Mouse (Mus musculus) c-Kit-negative CD71-positive TER-119-positive erythroid progenitor cells, embryonic 14.5 days (primary cell): ENCODE measurements around the gene Prune2.

Experiments
- DNase-seq: peaks from one replicate; pipeline ENCODE4 v3.0.0-alpha.2; 2013; ENCODE audit warnings: low read depth, low spot score

Gene Prune2

DNA sequence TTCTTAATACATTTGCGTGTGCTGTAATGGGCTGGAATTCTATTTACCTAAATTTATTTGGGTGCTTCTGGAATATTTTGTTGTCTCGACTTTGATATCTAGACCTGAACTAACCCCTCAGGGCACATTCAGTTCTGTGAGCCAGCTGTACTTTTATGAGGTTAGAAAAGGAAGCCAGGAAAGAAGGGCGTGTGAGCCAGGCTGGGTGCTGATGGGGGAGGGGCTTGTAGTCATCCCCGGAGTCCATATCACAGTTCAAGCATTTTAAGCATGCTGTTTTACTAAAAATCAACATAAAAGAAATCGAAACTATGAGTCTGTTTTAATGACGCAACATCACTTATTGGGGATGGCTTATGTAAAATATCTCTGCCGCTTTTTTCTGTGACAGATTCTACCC is 42.0 kb downstream of the Prune2 start:
- no peak for DNase-seq

DNA sequence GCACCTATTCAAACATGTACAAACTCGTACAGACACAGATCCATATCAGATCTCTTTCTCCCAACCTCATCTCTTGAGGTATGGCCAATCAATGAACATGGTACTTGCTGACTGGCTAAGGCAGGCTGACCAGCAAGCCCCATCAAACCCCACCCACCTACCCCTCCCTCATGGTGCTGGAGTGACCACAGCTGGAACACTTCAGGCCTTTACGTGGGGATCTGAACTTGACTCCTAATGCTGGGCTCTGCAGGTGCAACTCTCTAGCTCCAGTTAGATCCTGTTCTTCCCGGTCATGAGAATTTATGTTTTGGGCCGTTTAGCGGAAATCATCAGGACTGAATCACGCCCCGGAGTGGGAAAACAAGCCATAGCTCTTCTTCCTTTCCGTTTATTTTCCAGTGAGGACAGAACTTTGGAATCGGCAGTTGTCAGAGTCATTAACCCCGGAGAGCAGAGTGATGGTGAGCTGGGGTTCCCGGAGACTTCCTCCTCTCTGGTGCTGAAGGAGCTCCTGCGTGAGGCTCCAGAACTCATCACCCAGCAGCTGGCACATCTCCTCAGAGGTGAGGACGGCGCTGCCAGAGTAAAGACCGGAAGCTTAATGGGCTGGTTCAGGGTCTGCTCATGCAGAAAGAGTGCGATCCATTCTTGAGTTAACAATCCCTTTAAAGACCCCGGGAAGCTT is 50.4 kb downstream of the Prune2 start:
- no peak for DNase-seq

DNA sequence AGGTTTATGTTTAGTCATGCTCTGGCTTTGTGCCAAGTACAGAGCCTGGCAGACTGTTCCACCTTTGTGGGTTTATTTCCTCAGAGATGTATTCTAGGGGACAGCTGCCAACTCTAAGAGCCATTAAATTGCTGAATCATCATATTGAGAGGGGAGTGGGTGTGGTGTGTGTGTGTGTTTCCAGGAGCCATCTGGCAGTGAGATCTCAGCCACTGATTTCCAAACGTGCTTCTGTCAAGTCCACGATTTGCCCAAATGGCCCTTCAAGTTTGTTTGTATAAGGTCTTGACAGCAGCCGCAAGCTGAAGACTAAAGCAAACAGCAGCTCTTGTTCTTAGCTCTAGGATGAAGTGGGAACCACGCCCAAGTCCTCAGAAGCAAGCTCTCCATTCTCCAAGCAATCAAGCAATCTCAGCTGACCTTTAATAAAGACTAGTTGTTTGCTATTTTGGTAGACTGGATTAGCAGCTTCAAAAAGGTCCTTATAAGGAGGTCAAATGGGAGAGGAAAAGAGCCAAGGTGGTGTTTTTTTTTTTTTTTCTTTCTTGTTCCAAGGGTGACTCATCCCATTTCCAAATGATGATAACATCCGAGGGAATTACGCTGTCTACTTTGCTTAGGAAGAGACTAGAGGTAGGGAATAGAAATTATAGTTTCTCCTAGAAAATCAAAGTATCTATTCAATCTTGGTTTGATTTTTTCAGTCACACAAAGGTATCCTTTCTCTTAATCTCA is 55.5 kb downstream of the Prune2 start:
- no peak for DNase-seq

DNA sequence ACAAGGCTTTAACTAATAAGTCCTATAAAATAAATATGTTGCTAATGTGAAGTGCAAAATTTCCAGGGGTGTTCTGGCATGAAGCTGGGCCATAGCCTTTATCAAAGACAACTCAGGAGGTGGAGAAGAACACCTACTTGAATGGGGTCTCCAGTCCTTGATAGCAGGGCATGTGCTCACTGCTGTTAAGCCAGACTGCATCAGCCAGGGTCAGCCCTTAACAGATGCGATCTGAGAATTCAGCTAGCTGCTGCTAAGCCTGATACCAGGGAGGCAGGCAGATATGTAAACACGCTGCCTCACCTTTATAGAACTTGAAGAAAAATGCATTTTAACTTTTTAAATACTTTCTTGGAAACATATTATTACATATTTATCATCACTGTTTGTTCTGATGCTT is 57.2 kb downstream of the Prune2 start:
- DNase-seq = no peak

DNA sequence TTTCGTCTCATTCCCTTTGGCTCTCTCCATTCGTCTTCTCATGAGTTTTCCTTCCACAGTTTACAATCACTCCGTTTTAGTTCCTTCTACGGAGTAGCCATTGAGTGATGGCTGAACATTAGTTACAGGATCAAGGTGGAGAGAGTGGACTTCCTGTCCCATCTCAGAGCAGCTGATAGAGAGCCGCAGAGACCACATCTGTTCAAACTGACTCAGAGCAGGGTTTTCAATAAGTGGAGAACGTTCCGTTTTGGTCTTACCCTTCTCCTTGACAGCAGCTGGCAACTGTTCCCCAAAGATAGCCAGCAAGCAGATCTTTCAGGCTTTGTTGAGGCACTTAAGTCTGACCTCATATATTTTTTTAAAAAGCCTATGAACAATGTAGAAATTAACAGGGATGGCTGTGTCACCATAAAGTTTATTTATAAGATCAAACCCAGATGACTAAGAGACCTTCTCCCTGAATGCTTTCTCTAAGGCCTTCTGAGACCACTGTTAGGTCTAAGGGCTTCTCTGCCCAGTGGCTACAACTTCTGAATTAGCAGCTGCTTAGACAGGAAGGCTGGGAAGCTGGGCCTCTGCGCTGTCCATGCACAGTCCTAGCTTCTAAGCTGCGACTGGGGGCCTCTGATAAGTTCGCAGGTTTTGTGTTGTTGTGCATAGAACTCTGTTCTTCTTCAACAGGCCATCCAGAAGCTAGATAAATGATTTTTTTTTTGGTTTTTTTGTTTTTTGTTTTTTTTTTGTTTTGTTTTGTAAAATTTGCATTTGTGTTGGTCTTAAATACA is 58.6 kb downstream of the Prune2 start:
- DNase-seq = no peak

DNA sequence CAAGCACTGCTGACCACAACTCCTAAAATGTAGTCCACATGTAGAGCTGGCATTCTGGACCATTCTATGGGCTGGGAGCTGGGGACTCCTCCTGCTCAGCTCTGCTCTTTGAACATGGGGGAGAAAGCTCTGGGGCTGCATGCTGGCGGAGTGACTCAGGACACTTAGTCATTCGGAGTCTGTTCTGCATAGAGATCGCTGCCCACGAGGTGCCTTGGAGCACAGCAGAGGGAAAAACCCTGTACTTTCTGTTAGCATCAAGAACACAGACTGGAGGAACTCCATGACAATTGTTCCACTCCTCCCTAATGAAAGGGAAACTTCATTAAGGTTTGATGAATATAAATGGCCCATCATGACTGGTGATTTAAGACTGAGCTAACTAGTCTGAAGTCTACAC is 68.8 kb downstream of the Prune2 start:
- DNase-seq = no peak

DNA sequence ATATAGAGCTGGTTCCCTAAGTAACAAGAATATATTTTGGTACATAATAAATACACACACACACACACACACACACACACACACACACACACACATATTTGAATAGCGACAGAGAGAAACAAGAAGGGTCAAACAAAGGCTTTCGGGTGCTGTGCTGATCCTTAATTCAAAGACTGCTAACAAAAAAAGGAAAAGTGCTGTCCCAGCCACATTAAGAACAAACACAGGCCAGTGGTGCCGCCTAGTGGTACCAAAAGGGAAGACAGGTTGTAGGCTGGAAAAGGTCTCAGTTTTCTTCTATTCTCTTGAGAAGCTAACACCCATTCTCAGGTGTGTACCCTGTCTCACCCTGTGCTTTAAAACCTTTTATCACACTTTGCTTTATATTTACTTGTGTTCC is 74.4 kb downstream of the Prune2 start:
- DNase-seq = peak; percentile 16

DNA sequence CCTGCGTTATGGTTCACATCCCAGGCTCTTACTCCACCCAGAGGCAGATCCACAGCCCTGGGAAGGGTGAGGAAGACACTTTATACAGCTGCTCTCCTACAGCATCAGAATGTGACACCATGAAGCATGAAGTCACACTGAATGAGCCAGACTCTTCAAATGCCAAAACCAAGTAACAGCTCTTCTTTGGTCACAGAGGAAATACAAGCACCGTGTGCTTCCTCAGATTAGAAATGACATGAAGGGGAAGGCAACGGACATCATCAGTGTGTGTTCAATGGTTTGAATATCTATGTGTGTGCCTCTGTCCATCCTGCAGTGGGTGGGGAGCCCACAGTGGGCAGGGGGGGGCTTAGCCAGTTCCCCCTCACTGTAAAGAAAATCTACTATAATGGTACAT is 76.4 kb downstream of the Prune2 start:
- DNase-seq = no peak

DNA sequence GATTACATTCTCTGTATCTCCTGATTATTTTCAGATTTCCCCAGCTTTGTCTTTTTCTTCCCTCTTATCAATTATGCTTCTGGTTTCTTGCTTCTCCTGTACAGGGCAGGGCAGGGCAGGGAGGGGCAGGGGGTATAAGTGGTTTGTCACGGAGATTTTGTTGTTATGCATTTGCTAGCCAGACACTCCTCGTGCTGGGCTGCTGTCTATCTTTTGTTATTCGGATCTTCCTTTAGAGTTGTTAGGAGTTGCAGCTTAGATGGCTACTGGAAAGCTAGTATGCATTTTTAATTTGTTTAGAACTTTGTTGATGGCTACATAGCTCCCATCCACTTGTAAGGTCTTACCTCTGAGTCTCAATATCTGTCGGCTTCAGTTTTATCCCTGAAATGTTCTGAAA is 91.0 kb downstream of the Prune2 start:
- DNase-seq = no peak

DNA sequence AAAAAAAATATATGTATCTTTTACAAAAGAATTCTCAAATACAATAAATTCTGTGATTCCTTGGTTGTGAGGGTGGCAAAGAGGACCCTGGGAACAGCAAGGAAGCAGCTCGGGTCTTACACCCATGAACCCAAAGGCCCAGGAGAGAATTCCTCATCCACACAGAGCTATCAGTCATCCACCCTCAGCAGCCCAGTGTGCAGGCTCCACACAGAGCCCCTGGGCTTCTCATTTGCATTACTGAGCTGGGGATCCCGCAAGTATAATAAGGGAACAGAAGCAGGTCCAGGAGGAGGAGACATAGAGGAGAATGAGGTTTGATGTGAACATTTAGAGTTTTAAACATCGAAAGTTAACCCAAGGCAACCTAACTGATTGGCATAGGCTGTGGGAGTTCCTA is 100.0 kb downstream of the Prune2 start:
- DNase-seq = no peak

DNA sequence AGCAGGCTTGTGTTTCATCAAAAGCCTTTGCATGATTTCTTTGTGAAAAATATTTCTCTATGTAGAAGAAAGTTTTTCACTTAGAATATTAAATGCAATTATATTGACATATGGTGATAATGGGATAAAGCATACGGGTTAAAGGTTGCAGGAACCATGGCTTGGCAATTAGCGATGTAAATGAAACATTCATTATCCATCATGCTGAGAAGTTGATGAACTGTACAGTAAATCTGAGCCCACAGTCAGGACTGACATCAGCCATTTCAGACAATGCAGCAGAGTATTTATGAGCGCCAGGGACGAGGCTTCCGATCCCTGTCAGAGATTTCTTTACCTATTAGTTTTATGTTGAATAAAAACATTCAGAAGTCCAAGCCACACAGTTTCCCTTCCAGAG is 104.2 kb downstream of the Prune2 start:
- no peak for DNase-seq

DNA sequence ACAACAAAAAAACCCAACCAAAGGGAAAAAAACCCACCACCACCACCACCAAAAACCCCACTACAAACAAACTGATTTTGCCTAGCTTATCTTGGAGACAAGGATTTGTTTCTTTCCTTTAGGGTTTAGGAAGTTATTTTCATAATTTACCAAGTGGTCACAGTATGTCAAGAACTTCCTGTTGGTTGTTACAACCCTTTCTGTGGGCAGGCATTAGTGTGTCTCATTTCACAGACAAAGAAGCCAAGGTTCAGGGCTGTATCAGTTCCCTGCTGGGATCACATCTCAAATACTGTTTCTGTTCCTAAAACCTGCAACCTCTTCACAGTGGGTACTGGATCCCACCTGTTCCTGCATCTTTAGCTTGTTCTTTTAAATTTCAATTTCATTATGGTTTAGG is 108.5 kb downstream of the Prune2 start:
- DNase-seq = no peak

DNA sequence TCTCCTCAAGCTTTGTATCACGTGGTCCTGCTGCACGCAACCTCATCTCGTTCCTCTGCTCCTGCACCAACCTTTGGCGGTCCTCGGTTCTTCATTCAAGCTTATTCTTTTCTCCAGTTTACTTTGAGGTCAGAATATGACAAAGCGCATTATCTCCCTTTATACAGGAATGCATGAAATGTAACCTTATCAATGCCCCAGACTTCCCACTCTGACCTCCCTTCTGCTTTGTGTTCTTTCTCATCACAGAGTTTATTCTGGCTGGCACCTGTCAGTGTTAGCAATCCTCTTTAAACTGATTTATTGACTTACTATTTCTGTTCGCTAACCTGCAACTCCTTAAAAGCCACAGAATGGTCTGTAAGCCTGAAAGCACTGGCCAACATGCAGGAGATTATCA is 113.1 kb downstream of the Prune2 start:
- DNase-seq = no peak

DNA sequence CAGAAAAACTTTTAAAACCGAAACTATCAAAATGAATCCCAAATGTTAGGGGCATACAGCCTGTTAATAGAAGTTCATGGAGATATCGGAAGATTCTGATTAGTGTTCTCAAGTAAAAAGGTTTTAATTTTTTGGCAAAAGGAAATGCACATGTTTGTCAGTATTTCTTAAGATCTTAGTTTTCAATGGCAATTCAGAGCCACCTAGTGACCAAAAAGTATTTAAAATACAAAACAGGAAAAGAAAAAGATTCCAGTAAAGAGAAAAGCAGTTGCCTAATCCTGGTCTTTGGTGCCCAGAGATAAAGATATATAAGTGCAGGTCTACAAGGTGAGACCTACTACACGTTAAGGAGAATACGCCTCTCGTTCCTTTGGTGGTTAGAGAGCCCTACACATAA is 115.3 kb downstream of the Prune2 start:
- no peak for DNase-seq

DNA sequence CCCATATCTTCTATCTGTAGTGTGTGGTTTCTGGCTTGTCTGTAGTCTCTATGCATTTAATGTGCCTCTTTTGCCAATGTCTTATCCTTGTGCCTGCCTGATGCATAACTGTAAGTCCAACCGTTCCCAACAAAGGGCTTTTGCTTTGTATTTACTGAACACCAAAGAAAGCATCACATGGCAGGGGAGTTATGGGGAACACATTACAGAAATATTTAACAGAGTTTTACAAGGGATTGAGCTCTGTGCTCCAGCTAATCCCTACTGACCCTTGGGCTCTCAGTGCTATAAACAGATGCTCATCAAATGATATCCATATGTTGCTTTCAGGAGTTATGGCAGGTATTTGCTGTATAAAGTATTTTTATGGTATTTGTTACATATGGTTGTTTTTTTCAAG is 116.3 kb downstream of the Prune2 start:
- no peak for DNase-seq

DNA sequence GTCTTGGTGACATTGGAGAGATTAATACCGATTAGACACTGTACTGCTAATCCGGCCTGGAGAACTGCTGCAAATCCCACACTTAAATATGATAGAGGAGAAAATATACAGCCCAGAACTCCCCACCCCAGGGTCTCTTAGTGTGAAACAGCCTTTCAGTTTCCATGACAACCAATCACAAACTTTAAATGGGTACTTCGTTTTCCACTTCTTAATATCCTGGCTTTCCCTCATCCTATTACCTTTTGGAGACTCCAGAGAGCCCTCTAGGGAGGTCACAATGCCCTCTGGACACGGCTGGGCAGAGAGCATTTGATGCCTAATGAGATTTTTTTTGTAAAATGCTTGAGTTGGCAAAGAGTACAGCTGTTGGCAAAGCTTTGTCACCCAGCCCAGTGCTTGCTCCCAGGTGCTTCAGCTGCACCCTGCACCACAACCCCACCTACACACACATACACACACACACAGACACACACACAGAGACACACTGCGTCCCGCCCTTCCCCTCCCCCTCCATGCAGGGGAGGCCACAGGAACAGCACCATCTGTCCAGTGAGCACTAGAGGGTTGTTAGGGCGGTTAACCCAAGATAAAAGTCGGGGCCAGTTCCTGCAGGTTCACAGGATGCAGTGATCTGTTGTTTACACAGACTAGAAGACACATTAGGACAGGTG is 122.9 kb downstream of the Prune2 start:
- DNase-seq = no peak

DNA sequence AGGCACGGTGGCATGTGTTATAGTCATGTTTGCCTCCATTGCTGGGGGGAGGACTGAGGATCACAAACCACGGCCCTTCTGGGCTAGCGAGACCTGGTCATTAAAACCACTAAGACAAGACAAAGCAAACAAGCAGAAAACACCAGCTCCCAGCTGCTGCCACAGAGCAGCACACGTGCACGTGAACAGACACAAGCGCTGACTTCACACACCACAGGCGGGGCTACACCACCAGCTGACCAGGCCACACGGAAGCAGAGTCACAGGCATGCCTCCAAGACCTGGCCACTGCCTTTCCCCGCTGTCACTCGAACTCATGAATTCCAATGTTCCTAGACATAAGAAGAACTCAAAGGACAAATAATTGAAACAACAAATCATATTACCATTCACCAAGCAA is 125.5 kb downstream of the Prune2 start:
- no peak for DNase-seq

DNA sequence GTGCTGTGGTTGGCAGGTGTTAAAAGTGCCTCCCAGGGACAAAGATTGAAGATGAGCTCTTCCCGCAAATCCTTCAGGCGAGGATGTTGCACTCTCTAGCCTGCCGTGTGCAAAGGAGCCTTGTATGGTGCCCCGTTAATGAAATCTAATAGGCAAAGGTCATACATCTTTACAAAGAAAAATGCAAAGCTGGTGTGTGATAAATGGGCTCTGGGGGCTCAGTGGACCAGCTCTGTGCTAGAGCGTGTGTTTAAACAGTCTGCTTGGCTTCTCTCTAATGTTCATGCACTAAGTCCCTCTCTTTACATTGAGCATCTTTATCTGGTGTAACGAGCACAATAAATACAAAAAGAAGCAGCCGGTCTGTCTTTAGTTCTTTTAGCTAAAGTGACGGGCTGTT is 138.1 kb downstream of the Prune2 start:
- no peak for DNase-seq

DNA sequence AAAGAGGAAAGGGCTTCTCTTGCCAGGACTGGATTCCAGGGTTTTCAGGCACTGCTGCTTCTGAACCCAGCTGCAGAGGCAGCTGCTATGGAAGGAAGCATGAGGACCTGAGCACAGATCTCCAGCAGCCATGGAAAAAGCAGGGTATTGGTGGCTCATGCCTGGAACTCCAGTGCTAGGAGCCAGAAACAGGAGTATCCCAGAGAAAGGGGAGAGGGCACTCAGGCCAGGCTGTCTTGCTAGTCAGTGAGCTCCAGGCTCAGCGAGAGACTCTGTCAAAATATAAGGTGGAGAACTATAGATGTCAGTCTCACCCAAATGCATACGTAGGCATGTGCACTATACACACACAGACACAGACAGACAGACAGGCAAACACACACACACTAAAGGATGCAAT is 140.4 kb downstream of the Prune2 start:
- no peak for DNase-seq

DNA sequence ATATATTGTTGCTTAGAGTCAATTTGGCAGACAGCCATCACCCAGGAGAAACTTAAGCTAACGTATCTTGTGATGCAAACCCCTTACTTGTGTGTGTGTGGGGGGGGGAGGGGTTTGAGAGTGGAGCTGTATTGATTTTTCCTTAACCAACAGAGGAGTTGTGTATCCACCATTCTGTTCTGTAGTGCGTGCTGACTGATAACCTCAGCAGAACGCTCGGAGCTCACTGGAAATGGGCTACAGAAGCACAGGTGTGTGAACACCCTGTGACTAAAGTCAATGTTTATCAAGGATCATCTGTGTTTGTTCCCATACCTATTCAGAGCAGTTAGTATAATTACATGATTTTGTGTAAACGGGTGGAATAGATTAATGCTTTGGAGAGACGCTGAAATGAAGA is 141.3 kb downstream of the Prune2 start:
- DNase-seq = no peak

DNA sequence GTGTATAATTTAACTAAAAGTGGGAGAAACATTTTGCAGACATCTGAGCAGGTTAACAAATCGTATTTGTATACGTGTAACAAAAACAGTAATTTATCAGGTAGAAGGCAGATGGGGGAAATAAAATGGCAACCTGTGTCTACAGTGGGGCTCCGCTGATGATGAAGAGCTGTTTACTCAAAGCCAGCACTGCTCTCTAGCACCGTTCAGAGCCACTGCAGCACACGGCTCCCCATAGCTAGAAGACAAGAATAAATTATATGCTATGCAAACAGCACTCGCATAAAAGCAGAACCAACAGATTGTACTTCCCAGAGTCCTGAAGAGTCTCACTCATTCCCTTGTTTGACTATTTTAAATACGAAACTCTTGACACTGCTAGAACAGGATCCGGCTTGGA is 152.9 kb downstream of the Prune2 start:
- no peak for DNase-seq

DNA sequence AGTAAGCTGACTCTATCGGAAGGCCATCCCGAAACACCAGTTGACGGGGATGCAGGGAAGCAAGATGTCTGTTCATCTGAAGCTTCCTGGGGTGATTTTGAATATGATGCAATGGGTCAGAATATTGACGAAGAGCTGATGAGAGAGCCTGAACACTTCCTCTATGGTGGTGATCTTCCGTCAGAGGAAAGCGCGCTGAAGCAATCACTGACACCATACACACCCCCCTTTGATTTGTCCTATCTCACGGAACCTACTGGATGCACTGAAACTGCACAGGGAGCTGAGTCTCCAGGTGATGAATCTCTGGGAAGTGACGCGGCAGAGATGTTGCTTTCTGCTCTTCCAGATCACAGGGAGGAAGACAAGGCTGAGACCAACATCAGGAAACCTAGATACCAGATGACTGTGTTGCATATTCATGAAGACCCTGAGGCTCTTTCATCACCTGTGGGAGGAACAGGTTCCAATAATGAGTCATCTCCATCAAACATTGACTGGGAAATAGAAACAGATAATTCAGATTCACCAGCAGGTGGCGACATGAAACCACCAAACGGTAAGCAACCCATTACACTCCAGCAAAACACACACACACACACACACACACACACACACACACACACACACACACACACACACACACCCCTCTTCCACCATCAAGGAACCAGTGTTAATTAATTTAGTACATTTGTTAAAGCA is 168.3 kb downstream of the Prune2 start:
- peak; percentile 27 for DNase-seq
